Mouse (Mus musculus) megakaryocyte, embryonic 14.5 days (primary cell): ENCODE results near the gene Aktip.

ENCODE experiments used
- FLI1 ChIP-seq: IDR thresholded peaks from 2 replicates; pipeline ENCODE4 v1.6.1; 2012; ENCODE audit warnings: low read length, inconsistent platforms, mixed read lengths
- GATA1 ChIP-seq: IDR thresholded peaks from 3 replicates; pipeline ENCODE4 v1.6.1; 2012; ENCODE audit warnings: mixed read lengths, low read length, inconsistent platforms, borderline replicate concordance

GRCm38 (mm10) chr8:91133441-91134069, 66.2 kb downstream of the Aktip start:
- TF ChIP-seq GATA1: no peak
- TF ChIP-seq FLI1: no peak
